ENCODE assay signal across 19 mouse cellular contexts in genomic region chr6:82133592-82133978, GRCm38 (mm10).
DNase-seq lines count a peak whose midpoint lies in the region; ATAC-seq and TF ChIP-seq lines count a peak whose summit lies in the region.
"Had no signal": no experiment of that assay in that cellular context is flagged by ENCODE, and none has a peak within 500 bp of the region (broad histone marks: within the 10 kb centered on the region; RNA-seq: fewer than 3 reads in every experiment).

No protein-coding gene starts in this region.

- H3K9me3 ChIP-seq in forebrain, embryonic 11.5 days (ENCODE audit: control insufficient read depth, low read length): no peaks in the 10 kb centered on the region
- no peaks in the 10 kb centered on the region for H3K9me3 ChIP-seq in forebrain, embryonic 12.5 days
- no peaks in the 10 kb centered on the region for H3K9me3 ChIP-seq in intestine, embryonic 14.5 days (ENCODE audit: control insufficient read depth, low read length)
- no peaks in the 10 kb centered on the region for H3K9me3 ChIP-seq in intestine, postnatal 0 days (ENCODE audit: control insufficient read depth)
- no peaks in the 10 kb centered on the region for H3K9me3 ChIP-seq in neural tube, embryonic 14.5 days (ENCODE audit: control insufficient read depth, low read length)
- H3K9me3 ChIP-seq in neural tube, embryonic 15.5 days (replicated peaks): no peaks in the 10 kb centered on the region
- H3K9me3 ChIP-seq: embryonic facial prominence, embryonic 10.5 days; forebrain, embryonic 15.5 days; heart, embryonic 13.5 days had no signal

- no peak overlapping the region for H3K4me2 ChIP-seq in forebrain, embryonic 11.5 days (ENCODE audit: low read depth, low read length, severe bottlenecking)
- H3K4me2 ChIP-seq in forebrain, embryonic 12.5 days: no peak overlapping the region
- no peak overlapping the region for H3K4me2 ChIP-seq in intestine, embryonic 14.5 days (ENCODE audit: low read length)
- no peak overlapping the region for H3K4me2 ChIP-seq in intestine, postnatal 0 days (replicated peaks; ENCODE audit: low read depth)
- no peak overlapping the region for H3K4me2 ChIP-seq in neural tube, embryonic 14.5 days (ENCODE audit: low read depth, low read length)
- no peak overlapping the region for H3K4me2 ChIP-seq in neural tube, embryonic 15.5 days
- H3K4me2 ChIP-seq: forebrain, embryonic 15.5 days; heart, embryonic 13.5 days had no signal

- no peak overlapping the region for H3K27ac ChIP-seq in forebrain, embryonic 11.5 days (ENCODE audit: low read depth, low read length)
- no peak overlapping the region for H3K27ac ChIP-seq in forebrain, embryonic 12.5 days
- no peak overlapping the region for H3K27ac ChIP-seq in intestine, embryonic 14.5 days (ENCODE audit: low read depth)
- H3K27ac ChIP-seq in intestine, postnatal 0 days (ENCODE audit: low read depth, low read length): no peak overlapping the region
- no peak overlapping the region for H3K27ac ChIP-seq in neural tube, embryonic 14.5 days (ENCODE audit: low read depth, low read length)
- H3K27ac ChIP-seq in neural tube, embryonic 15.5 days (replicated peaks): no peak overlapping the region
- H3K27ac ChIP-seq: embryonic facial prominence, embryonic 10.5 days; forebrain, embryonic 15.5 days; heart, embryonic 13.5 days had no signal

- 91% methylated on average over 7 of the region's 7 CpGs for WGBS in forebrain, embryonic 11.5 days
- WGBS in forebrain, embryonic 12.5 days: 89% methylated on average over 7 of the region's 7 CpGs
- WGBS in intestine, embryonic 14.5 days: 23% methylated on average over 7 of the region's 7 CpGs
- WGBS in intestine, postnatal 0 days: 27% methylated on average over 7 of the region's 7 CpGs
- WGBS in neural tube, embryonic 14.5 days: 32% methylated on average over 7 of the region's 7 CpGs
- WGBS in neural tube, embryonic 15.5 days: 30% methylated on average over 7 of the region's 7 CpGs

- no peaks in the 10 kb centered on the region for H3K36me3 ChIP-seq in forebrain, embryonic 11.5 days (ENCODE audit: control insufficient read depth, insufficient read depth, low read length)
- H3K36me3 ChIP-seq in forebrain, embryonic 12.5 days (replicated peaks): no peaks in the 10 kb centered on the region
- H3K36me3 ChIP-seq in intestine, embryonic 14.5 days (ENCODE audit: control insufficient read depth, insufficient read depth, low read length): no peaks in the 10 kb centered on the region
- H3K36me3 ChIP-seq in intestine, postnatal 0 days (ENCODE audit: control insufficient read depth, insufficient read depth): no peaks in the 10 kb centered on the region
- H3K36me3 ChIP-seq in neural tube, embryonic 14.5 days (ENCODE audit: control insufficient read depth, insufficient read depth, low read length): no peaks in the 10 kb centered on the region
- no peaks in the 10 kb centered on the region for H3K36me3 ChIP-seq in neural tube, embryonic 15.5 days
- H3K36me3 ChIP-seq: embryonic facial prominence, embryonic 10.5 days; forebrain, embryonic 15.5 days; G1E; heart, embryonic 13.5 days had no signal

- H3K4me1 ChIP-seq in forebrain, embryonic 11.5 days (replicated peaks; ENCODE audit: control insufficient read depth, insufficient read depth, low read length): no peaks in the 10 kb centered on the region
- H3K4me1 ChIP-seq in forebrain, embryonic 12.5 days: peaks cover 4% of the 10 kb centered on the region; the same call in 1 of the 2 replicates
- H3K4me1 ChIP-seq in intestine, embryonic 14.5 days (replicated peaks; ENCODE audit: control insufficient read depth, insufficient read depth, low read length): peaks cover 18% of the 10 kb centered on the region
- no peaks in the 10 kb centered on the region for H3K4me1 ChIP-seq in intestine, postnatal 0 days (replicated peaks; ENCODE audit: control insufficient read depth, insufficient read depth, low read length)
- peaks cover 7% of the 10 kb centered on the region; the same call in 1 of the 2 replicates for H3K4me1 ChIP-seq in neural tube, embryonic 14.5 days (ENCODE audit: control insufficient read depth, insufficient read depth, low read length)
- H3K4me1 ChIP-seq in neural tube, embryonic 15.5 days: peaks cover 5% of the 10 kb centered on the region; the same call in 1 of the 2 replicates

- H3K9ac ChIP-seq in forebrain, embryonic 11.5 days (ENCODE audit: low read length): no peak overlapping the region
- no peak overlapping the region for H3K9ac ChIP-seq in forebrain, embryonic 12.5 days
- H3K9ac ChIP-seq in intestine, embryonic 14.5 days (ENCODE audit: low read length): no peak overlapping the region
- H3K9ac ChIP-seq in intestine, postnatal 0 days (ENCODE audit: low read depth, low read length): no peak overlapping the region
- no peak overlapping the region for H3K9ac ChIP-seq in neural tube, embryonic 14.5 days (replicated peaks; ENCODE audit: low read depth, low read length)
- H3K9ac ChIP-seq in neural tube, embryonic 15.5 days (replicated peaks): no peak overlapping the region
- H3K9ac ChIP-seq: forebrain, embryonic 15.5 days; heart, embryonic 13.5 days had no signal

- H3K27me3 ChIP-seq in forebrain, embryonic 11.5 days (ENCODE audit: control insufficient read depth, insufficient read depth, low read length): no peaks in the 10 kb centered on the region
- H3K27me3 ChIP-seq in forebrain, embryonic 12.5 days: no peaks in the 10 kb centered on the region
- H3K27me3 ChIP-seq in intestine, embryonic 14.5 days (replicated peaks; ENCODE audit: control insufficient read depth, insufficient read depth, low read length): no peaks in the 10 kb centered on the region
- H3K27me3 ChIP-seq in intestine, postnatal 0 days (replicated peaks; ENCODE audit: control insufficient read depth, insufficient read depth, low read length): no peaks in the 10 kb centered on the region
- no peaks in the 10 kb centered on the region for H3K27me3 ChIP-seq in neural tube, embryonic 14.5 days (ENCODE audit: control insufficient read depth, insufficient read depth, low read length)
- H3K27me3 ChIP-seq in neural tube, embryonic 15.5 days (replicated peaks): no peaks in the 10 kb centered on the region
- H3K27me3 ChIP-seq: forebrain, embryonic 15.5 days; heart, embryonic 13.5 days had no signal

- ATAC-seq in forebrain, embryonic 11.5 days (replicated peaks; ENCODE audit: low FRiP score): no peak
- no peak for ATAC-seq in forebrain, embryonic 12.5 days (ENCODE audit: low FRiP score)
- ATAC-seq in intestine, embryonic 14.5 days (replicated peaks; ENCODE audit: low FRiP score, low TSS enrichment, low read depth): no peak
- no peak for ATAC-seq in intestine, postnatal 0 days
- peak; percentile 61 for ATAC-seq in neural tube, embryonic 14.5 days (ENCODE audit: low read depth)
- ATAC-seq in neural tube, embryonic 15.5 days (ENCODE audit: low FRiP score): no peak
- ATAC-seq: CD4-positive, CD25-positive, alpha-beta regulatory T cell, adult 4 months; forebrain, embryonic 15.5 days had no signal

- no peak for TF ChIP-seq CTCF in intestine, postnatal 0 days (IDR thresholded peaks at IDR 0.05; ENCODE audit: low read depth)

- peak; percentile 9 for DNase-seq in forebrain, embryonic 11.5 days (ENCODE audit: low spot score)
- peak; percentile 40 for DNase-seq in intestine, embryonic 14.5 days (ENCODE audit: low spot score)
- DNase-seq in frontal cortex, postnatal 14 days (ENCODE audit: low spot score in 2 of 2): no peak
- DNase-seq: adrenal gland, adult 8-10 months; adrenal gland, postnatal 36 days; B cell, adult 2 months; cerebellum, adult 2 months; cerebellum, postnatal 10 days; gastrocnemius, postnatal 10 days; heart, postnatal 36 days had no signal

- no peak overlapping the region for H3K4me3 ChIP-seq in forebrain, embryonic 11.5 days (ENCODE audit: low read depth, low read length)
- H3K4me3 ChIP-seq in forebrain, embryonic 12.5 days (replicated peaks): no peak overlapping the region
- H3K4me3 ChIP-seq in intestine, embryonic 14.5 days (ENCODE audit: low read depth, low read length): no peak overlapping the region
- H3K4me3 ChIP-seq in intestine, postnatal 0 days (ENCODE audit: low read depth, low read length): no peak overlapping the region
- H3K4me3 ChIP-seq in neural tube, embryonic 14.5 days (ENCODE audit: low read depth, low read length): no peak overlapping the region
- no peak overlapping the region for H3K4me3 ChIP-seq in neural tube, embryonic 15.5 days (replicated peaks)
- H3K4me3 ChIP-seq: embryonic facial prominence, embryonic 10.5 days; forebrain, embryonic 15.5 days; heart, embryonic 13.5 days had no signal

Comparison
In these comparisons a context has a peak if more than half of its experiments do, and no peak if none do; other contexts are left out.
1. DNase-seq: peak in forebrain, embryonic 11.5 days (single experiment) and intestine, embryonic 14.5 days (single experiment); none in frontal cortex, postnatal 14 days (0 of 2).